Mouse (Mus musculus): ENCODE measurements around the gene Apoa1.

Apoa1 gene

GRCm38 (mm10) chr9:46256658-46257385 is 28.4 kb downstream of the Apoa1 start:
- DNase-seq (ENCODE audit: extremely low spot score, low spot score), result no peak

GRCm38 (mm10) chr9:46257546-46257945 is 29.2 kb downstream of the Apoa1 start:
- DNase-seq (ENCODE audit: extremely low spot score, low spot score), result no peak

GRCm38 (mm10) chr9:46259111-46259510 is 30.7 kb downstream of the Apoa1 start:
- no peak for DNase-seq (ENCODE audit: extremely low spot score, low spot score)

- DNase-seq (ENCODE audit: extremely low spot score, low spot score), result no peak
These were observed 32.8 kb downstream of the Apoa1 start for GRCm38 (mm10) chr9:46261131-46261530.

- no peak for DNase-seq (ENCODE audit: extremely low spot score, low spot score)
These were observed 40.0 kb downstream of the Apoa1 start, which contains the start of gene Apoa5 for GRCm38 (mm10) chr9:46268343-46268873. Gene Apoa5 (plus strand): TSS chr9:46268633.

GRCm38 (mm10) chr9:46269125-46269524 is 40.7 kb downstream of the Apoa1 start:
- no peak for DNase-seq (ENCODE audit: extremely low spot score, low spot score)

- no peak for DNase-seq (ENCODE audit: extremely low spot score, low spot score)
These were observed 42.4 kb downstream of the Apoa1 start for GRCm38 (mm10) chr9:46270782-46271181.

GRCm38 (mm10) chr9:46272070-46272469 is 43.7 kb downstream of the Apoa1 start:
- no peak for DNase-seq (ENCODE audit: extremely low spot score, low spot score)

- DNase-seq (ENCODE audit: extremely low spot score, low spot score), result peak; percentile 89
These were observed 44.5 kb downstream of the Apoa1 start, which contains the start of gene Zpr1 for GRCm38 (mm10) chr9:46272677-46273454. Gene Zpr1 (plus strand): TSS chr9:46273064.

- no peak for DNase-seq (ENCODE audit: extremely low spot score, low spot score)
These were observed 46.1 kb downstream of the Apoa1 start for GRCm38 (mm10) chr9:46274494-46274893.

Measured in neural tube, embryonic 10.5 days (tissue).